Mouse (Mus musculus) intestine, embryonic 15.5 days (tissue): ENCODE measurements around the gene Borcs6. TPM values are rescaled to one million over a fixed set of nuclear protein-coding genes. Genes with fewer than 3 reads are reported as not detected.

Experiments
- ATAC-seq: fragments of 200-750 bp; cut with Nextera tagmentation; 2 replicates; pipeline ENCODE4 v1.8.0; 2017; ENCODE audit warnings: moderate TSS enrichment, moderate library complexity
- H3K27ac ChIP-seq: fragments of 300-500 bp; sonication (generic); 2 replicates; pipeline ENCODE4 v1.5.1; 2015; ENCODE audit warnings: mild to moderate bottlenecking, inconsistent platforms
- H3K27me3 ChIP-seq: fragments of 300-500 bp; sonication (generic); replicated peaks from 2 replicates; pipeline ENCODE4 v1.6.1; 2015; ENCODE audit warnings: inconsistent platforms
- H3K36me3 ChIP-seq: fragments of 300-500 bp; sonication (generic); 2 replicates; pipeline ENCODE4 v1.6.1; 2015; ENCODE audit warnings: inconsistent platforms
- H3K4me1 ChIP-seq: fragments of 300-500 bp; sonication (generic); replicated peaks from 2 replicates; pipeline ENCODE4 v1.6.1; 2015; ENCODE audit warnings: inconsistent platforms
- H3K4me2 ChIP-seq: fragments of 300-500 bp; sonication (generic); replicated peaks from 2 replicates; pipeline ENCODE4 v1.6.1; 2015; ENCODE audit warnings: mild to moderate bottlenecking, inconsistent platforms
- H3K4me3 ChIP-seq: fragments of 300-500 bp; sonication (generic); replicated peaks from 2 replicates; pipeline ENCODE4 v1.5.1; 2015; ENCODE audit warnings: inconsistent platforms
- H3K9ac ChIP-seq: fragments of 300-500 bp; sonication (generic); 2 replicates; pipeline ENCODE4 v1.6.1; 2015; ENCODE audit warnings: inconsistent platforms
- H3K9me3 ChIP-seq: fragments of 300-500 bp; sonication (generic); 2 replicates; pipeline ENCODE4 v1.6.1; 2016; ENCODE audit warnings: inconsistent platforms
- WGBS: fragments of 180-500 bp; shearing (Covaris S2); methylation state at CpG from one replicate; pipeline ENCODE4 v1.1.7; 2015; 5-methylcytosine and 5-hydroxymethylcytosine counted together
- polyA plus RNA-seq: library from polyadenylated mRNA; unstranded; fragments of >200 nt; fragmentation: Nextera tagmentation; extraction: Ambion mirVana; gene quantifications from 2 replicates; pipeline ENCODE4 v1.2.1, GENCODE M21; 2015

The Borcs6 gene
- polyA plus RNA-seq, 1 experiment from 2014 or later, result 8.9 TPM

DNA sequence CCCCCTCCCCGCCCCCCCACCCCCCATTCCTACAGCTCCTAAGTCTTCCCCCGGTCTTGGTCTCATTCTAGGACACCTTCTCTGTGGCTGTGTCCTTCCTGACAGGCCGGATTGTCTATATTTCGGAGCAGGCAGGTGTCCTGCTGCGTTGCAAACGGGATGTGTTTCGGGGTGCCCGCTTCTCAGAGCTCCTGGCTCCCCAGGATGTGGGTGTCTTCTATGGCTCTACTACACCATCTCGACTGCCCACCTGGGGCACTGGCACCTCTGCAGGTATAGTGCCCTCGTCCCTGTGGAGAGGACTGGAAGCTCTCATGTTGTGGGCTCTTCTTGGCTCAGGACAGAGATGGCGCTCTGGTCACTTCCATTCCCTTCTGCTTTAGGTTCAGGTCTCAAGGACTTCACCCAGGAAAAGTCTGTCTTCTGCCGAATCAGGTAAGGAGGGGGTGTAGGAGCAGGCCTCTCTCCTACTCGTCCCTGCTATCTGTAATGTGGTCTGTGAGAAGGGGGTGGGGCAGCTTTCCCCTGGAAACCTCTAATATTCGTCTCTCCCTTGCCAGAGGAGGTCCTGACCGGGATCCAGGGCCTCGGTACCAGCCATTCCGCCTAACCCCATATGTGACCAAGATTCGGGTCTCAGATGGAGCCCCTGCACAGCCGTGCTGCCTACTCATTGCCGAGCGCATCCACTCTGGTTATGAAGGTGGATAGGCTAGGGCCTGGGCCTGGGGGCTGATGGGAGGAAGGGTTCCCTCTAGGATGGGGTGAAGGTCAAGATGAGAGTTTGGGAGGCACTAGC is 42.3 kb downstream of the Borcs6 start:
- H3K4me1 ChIP-seq, result peaks cover 38% of the 10 kb centered on the region
- H3K27me3 ChIP-seq, result no peaks in the 10 kb centered on the region
- H3K9ac ChIP-seq, result no peak overlapping the region
- no peak overlapping the region for H3K4me2 ChIP-seq
- no peak for ATAC-seq
- H3K36me3 ChIP-seq, result peaks cover 60% of the 10 kb centered on the region
- H3K9me3 ChIP-seq, result no peaks in the 10 kb centered on the region
- WGBS, result 92% methylated on average over 20 of the region's 21 CpGs
- H3K27ac ChIP-seq, result no peak overlapping the region
- H3K4me3 ChIP-seq, result no peak overlapping the region

DNA sequence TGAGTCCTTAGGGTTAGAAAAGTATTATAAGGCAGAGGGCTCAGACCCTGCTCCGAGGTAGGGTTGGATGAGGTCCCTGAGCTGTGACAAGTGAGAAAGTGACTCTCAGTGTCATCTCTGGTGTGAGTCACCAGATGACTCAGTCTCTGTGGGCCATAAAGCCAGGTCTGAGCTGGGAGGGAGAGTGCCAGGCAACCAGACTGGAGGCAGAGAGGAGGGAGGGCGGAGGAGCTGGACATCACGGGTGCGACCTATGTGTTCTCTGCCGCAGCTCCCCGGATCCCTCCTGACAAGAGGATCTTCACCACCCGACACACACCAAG is 42.8 kb downstream of the Borcs6 start:
- H3K27me3 ChIP-seq, result no peaks in the 10 kb centered on the region
- peaks cover 33% of the 10 kb centered on the region for H3K4me1 ChIP-seq
- no peaks in the 10 kb centered on the region for H3K9me3 ChIP-seq
- H3K4me3 ChIP-seq, result no peak overlapping the region
- no peak overlapping the region for H3K9ac ChIP-seq
- ATAC-seq, result no peak
- no peak overlapping the region for H3K4me2 ChIP-seq
- no peak overlapping the region for H3K27ac ChIP-seq
- WGBS, result 88% methylated on average over 7 of the region's 7 CpGs
- peaks cover 65% of the 10 kb centered on the region for H3K36me3 ChIP-seq

DNA sequence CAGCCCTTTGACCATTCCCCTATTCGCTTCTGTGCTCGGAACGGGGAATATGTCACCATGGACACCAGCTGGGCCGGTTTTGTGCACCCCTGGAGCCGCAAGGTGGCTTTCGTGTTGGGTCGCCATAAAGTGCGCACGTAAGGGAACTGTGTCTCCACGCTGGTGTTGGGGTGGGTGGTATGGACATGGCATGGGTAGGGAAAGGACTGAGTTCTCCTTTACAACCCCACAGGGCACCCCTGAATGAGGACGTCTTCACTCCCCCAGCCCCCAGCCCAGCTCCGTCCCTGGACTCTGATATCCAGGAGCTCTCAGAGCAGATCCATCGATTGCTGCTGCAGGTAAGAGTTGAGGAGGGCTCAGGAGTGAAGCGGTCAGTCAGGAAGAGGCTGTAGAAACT is 43.6 kb downstream of the Borcs6 start:
- 96% methylated on average over 14 of the region's 14 CpGs for WGBS
- H3K4me3 ChIP-seq, result no peak overlapping the region
- no peak for ATAC-seq
- H3K36me3 ChIP-seq, result peaks cover 69% of the 10 kb centered on the region
- no peak overlapping the region for H3K27ac ChIP-seq
- H3K27me3 ChIP-seq, result no peaks in the 10 kb centered on the region
- H3K9me3 ChIP-seq, result no peaks in the 10 kb centered on the region
- H3K4me1 ChIP-seq, result peaks cover 25% of the 10 kb centered on the region
- H3K9ac ChIP-seq, result no peak overlapping the region
- no peak overlapping the region for H3K4me2 ChIP-seq

DNA sequence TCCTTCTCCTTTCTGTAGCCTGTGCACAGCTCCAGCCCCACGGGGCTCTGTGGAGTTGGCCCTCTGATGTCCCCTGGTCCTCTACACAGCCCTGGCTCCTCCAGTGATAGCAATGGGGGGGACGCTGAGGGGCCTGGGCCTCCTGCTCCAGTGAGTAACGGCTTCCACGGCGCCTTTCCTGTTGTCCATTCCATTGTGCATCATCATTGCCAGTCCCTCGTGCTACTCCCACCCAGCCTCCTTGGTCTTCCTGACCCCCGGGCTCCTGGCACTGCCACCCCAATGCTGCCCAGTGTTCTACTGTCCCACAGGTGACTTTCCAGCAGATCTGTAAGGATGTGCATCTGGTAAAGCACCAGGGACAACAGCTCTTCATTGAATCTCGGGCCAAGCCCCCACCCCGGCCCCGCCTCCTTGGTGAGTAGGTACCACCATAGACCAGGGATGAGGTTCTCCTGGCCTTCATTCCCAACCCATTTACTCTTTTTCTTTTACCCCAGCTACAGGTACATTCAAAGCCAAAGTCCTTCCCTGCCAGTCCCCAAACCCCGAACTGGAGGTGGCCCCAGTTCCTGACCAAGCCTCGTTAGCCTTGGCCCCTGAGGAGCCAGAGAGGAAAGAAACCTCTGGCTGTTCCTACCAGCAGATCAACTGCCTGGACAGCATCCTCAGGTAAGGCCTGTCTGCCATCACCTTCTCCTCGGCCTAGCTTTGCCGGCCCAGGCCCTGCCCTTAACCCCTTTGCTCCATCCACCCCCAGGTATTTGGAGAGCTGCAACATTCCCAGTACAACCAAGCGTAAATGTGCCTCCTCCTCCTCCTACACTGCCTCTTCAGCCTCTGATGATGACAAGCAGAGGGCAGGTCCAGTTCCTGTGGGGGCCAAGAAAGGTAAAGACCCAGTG is 44.3 kb downstream of the Borcs6 start:
- H3K27me3 ChIP-seq, result no peaks in the 10 kb centered on the region
- ATAC-seq, result no peak
- WGBS, result 90% methylated on average over 15 of the region's 15 CpGs
- no peak overlapping the region for H3K9ac ChIP-seq
- H3K4me2 ChIP-seq, result no peak overlapping the region
- no peak overlapping the region for H3K4me3 ChIP-seq
- H3K4me1 ChIP-seq, result peaks cover 20% of the 10 kb centered on the region
- H3K36me3 ChIP-seq, result peaks cover 74% of the 10 kb centered on the region
- no peak overlapping the region for H3K27ac ChIP-seq
- no peaks in the 10 kb centered on the region for H3K9me3 ChIP-seq

DNA sequence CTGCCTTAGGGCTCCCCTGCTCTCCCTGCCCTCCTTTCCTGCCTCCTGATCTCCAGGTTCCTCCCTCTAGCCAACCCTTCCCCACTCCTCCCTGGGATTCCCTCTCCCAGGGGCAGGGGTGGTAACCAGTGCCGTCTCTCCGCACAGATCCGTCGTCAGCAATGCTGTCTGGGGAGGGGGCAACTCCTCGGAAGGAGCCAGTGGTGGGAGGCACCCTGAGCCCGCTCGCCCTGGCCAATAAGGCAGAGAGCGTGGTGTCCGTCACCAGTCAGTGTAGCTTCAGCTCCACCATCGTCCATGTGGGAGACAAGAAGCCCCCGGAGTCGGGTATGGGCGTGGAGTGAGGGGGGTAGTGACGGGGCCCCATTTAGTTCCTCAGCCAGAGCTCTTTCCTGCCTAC is 45.0 kb downstream of the Borcs6 start:
- H3K36me3 ChIP-seq, result peaks cover 79% of the 10 kb centered on the region
- no peak overlapping the region for H3K27ac ChIP-seq
- H3K4me3 ChIP-seq, result no peak overlapping the region
- H3K9ac ChIP-seq, result no peak overlapping the region
- H3K27me3 ChIP-seq, result no peaks in the 10 kb centered on the region
- no peaks in the 10 kb centered on the region for H3K9me3 ChIP-seq
- H3K4me1 ChIP-seq, result peaks cover 17% of the 10 kb centered on the region
- no peak overlapping the region for H3K4me2 ChIP-seq
- 90% methylated on average over 14 of the region's 14 CpGs for WGBS
- ATAC-seq, result no peak

DNA sequence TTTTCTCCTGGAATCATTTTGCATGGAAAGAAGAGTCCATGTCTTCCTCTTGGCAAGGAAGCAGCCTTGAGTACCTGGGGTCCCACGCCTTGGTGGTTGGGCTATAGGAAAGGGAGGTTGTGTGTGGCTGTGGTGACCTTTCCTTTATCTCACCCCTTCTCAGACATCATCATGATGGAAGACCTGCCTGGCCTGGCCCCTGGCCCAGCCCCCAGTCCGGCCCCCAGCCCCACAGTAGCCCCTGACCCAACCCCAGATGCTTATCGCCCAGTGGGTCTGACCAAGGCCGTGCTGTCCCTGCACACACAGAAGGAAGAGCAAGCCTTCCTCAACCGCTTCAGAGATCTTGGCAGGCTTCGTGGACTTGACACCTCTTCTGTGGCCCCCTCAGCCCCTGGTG is 45.7 kb downstream of the Borcs6 start:
- Histone ChIP-seq H3K36me3 (peaks cover 79% of the 10 kb centered on the region), H3K9ac (no peak overlapping the region), H3K4me2 (no peak overlapping the region), H3K4me3 (no peak overlapping the region), H3K27ac (no peak overlapping the region), H3K4me1 (peaks cover 16% of the 10 kb centered on the region), H3K9me3 (no peaks in the 10 kb centered on the region), H3K27me3 (no peaks in the 10 kb centered on the region)
- WGBS, result 93% methylated on average over 6 of the region's 6 CpGs
- no peak for ATAC-seq

DNA sequence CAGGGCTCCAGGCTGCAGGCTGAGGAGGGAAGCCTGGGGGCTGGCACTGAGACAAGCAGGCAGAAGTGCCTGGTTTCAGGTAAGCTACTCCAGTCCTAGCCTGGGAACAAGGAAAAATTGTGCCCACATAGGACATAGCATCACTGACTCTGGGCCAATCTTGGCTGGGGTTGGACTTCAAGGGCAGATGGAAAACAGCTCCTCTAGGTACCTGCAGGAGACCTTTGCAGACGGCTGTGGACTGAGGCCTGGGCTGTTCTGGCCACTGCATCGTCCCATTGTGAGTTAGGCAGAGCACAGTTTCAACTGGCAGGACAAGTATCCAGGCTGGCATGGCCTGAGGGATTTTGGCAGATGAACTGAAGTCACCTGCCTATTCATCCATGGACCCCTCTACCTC is 46.3 kb downstream of the Borcs6 start:
- H3K4me2 ChIP-seq, result no peak overlapping the region
- H3K4me3 ChIP-seq, result no peak overlapping the region
- H3K36me3 ChIP-seq, result peaks cover 75% of the 10 kb centered on the region
- no peak overlapping the region for H3K9ac ChIP-seq
- no peak overlapping the region for H3K27ac ChIP-seq
- ATAC-seq, result no peak
- H3K4me1 ChIP-seq, result 0 out of 2 replicates have a peak, but pooled peaks cover 11% of the 10 kb centered on the region
- no peaks in the 10 kb centered on the region for H3K27me3 ChIP-seq
- H3K9me3 ChIP-seq, result no peaks in the 10 kb centered on the region
- WGBS, result 82% methylated on average over 2 of the region's 2 CpGs

DNA sequence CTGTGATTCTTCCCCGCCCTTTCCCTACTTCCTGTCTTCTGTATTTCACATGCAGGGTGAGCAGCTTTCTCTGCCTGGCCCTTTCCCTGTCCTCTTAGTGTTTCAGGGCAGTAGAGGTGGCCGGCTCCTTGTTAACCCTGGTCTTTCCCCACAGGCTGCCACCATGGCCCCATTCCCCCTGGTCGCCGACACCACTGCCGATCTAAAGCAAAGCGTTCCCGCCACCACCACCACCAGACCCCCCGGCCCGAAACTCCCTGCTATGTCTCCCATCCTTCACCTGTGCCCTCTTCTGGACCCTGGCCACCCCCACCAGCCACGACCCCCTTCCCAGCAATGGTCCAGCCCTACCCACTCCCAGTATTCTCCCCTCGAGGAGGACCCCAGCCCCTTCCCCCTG is 46.8 kb downstream of the Borcs6 start:
- peaks cover 70% of the 10 kb centered on the region for H3K36me3 ChIP-seq
- no peak for ATAC-seq
- no peak overlapping the region for H3K4me3 ChIP-seq
- H3K9me3 ChIP-seq, result no peaks in the 10 kb centered on the region
- no peaks in the 10 kb centered on the region for H3K27me3 ChIP-seq
- WGBS, result 88% methylated on average over 11 of the region's 11 CpGs
- H3K27ac ChIP-seq, result no peak overlapping the region
- H3K4me2 ChIP-seq, result no peak overlapping the region
- 0 out of 2 replicates have a peak, but pooled peaks cover 11% of the 10 kb centered on the region for H3K4me1 ChIP-seq
- no peak overlapping the region for H3K9ac ChIP-seq

DNA sequence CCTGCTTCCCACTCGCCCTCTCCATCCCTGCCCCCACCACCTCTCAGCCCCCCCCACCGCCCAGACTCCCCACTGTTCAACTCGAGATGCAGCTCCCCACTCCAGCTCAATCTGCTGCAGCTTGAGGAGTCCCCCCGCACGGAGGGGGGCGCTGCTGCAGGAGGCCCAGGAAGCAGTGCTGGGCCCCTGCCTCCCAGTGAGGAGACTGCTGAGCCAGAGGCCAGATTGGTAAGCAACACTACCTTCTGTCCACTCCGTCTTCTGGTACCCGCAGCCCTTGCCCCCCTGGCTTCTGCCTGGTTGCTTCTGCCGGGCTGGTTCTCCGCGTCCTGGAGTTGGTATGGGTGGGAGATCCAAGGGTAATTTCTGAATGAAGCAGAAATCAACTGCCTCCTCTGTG is 47.3 kb downstream of the Borcs6 start:
- H3K36me3 ChIP-seq, result peaks cover 67% of the 10 kb centered on the region
- WGBS, result 88% methylated on average over 11 of the region's 11 CpGs

DNA sequence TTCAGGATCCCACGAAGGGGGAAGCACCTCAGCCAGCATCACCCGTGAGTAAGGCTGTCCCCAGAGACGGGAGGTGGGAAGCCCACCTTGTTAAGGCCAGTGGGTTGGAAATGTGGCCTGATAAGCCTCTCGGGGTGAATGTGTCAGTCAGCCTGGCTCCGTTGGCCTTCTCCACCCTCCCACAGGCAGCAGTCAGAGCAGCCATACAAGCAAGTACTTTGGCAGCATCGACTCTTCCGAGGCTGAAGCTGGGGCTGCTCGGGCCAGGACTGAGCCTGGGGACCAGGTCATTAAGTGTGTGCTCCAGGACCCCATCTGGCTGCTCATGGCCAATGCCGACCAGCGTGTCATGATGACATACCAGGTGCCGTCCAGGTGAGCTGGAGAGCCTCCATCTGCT is 48.2 kb downstream of the Borcs6 start:
- Histone ChIP-seq H3K4me3 (no peak overlapping the region), H3K36me3 (peaks cover 58% of the 10 kb centered on the region), H3K27me3 (no peaks in the 10 kb centered on the region), H3K27ac (no peak overlapping the region), H3K9ac (no peak overlapping the region), H3K4me2 (no peak overlapping the region), H3K4me1 (0 out of 2 replicates have a peak, but pooled peaks cover 11% of the 10 kb centered on the region), H3K9me3 (no peaks in the 10 kb centered on the region)
- no peak for ATAC-seq
- WGBS, result 86% methylated on average over 11 of the region's 11 CpGs

More for the DNA sequence above, 47.3 kb downstream of the Borcs6 start:
- Histone ChIP-seq H3K9ac (no peak overlapping the region), H3K4me2 (no peak overlapping the region), H3K27me3 (no peaks in the 10 kb centered on the region), H3K9me3 (no peaks in the 10 kb centered on the region), H3K4me3 (no peak overlapping the region), H3K27ac (no peak overlapping the region), H3K4me1 (0 out of 2 replicates have a peak, but pooled peaks cover 11% of the 10 kb centered on the region)
- no peak for ATAC-seq

DNA sequence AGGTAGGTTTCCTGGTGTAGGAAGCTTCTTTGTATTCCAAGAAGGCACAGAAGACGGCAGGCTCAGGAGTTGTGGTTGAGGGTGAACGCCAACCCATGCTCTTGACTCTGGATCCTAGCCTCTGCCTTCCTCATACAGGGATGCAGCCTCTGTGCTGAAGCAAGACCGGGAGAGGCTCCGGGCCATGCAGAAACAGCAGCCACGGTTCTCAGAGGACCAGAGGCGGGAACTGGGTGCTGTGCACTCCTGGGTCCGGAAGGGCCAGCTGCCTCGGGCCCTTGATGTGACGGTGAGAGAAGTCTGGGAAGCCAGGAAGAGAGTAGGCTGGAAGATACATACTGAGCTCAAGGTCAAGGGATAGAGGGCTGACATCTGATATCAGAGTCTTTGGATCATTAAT is 48.7 kb downstream of the Borcs6 start:
- H3K27ac ChIP-seq, result no peak overlapping the region
- H3K4me3 ChIP-seq, result no peak overlapping the region
- no peaks in the 10 kb centered on the region for H3K9me3 ChIP-seq
- H3K4me2 ChIP-seq, result no peak overlapping the region
- peaks cover 53% of the 10 kb centered on the region for H3K36me3 ChIP-seq
- 0 out of 2 replicates have a peak, but pooled peaks cover 11% of the 10 kb centered on the region for H3K4me1 ChIP-seq
- WGBS, result 92% methylated on average over 9 of the region's 9 CpGs
- H3K9ac ChIP-seq, result no peak overlapping the region
- no peak for ATAC-seq
- no peaks in the 10 kb centered on the region for H3K27me3 ChIP-seq

DNA sequence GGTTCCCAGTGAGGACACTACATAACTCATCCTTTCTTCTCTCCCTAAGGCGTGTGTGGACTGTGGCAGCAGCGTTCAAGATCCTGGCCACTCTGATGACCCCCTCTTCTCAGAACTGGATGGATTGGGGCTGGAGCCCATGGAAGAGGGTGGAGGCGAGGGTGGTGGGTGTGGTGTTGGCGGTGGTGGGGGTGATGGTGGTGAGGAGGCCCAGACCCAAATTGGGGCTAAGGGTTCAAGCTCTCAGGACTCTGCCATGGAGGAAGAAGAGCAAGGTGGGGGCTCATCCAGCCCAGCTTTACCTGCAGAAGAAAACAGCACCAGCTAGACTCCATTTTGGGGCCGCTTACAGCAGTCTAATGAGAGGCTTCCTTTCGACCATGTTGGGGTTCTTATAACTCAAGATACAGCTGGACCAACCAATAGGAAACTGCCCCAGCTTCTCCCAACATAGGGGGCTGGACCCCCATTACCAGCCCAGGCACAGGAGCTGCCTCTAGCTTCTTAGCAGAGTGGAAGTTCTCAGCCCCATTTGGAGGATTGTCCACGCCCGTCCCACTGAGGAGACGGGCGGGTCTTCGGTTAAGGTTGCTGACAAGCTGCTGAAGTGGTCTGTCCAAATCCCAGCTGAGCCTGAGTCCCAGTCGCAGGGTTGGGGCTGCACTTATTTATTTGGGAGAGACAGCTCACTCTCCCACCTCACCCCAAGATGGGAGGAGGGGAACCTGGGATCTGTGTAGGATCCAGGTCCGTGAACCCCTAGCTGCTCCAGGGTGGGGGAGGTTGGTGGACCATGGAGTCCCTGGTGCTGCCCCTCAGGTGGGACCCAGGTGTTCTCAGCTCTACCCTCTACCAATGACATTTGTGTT is 49.7 kb downstream of the Borcs6 start:
- no peaks in the 10 kb centered on the region for H3K27me3 ChIP-seq
- no peak overlapping the region for H3K4me2 ChIP-seq
- 84% methylated on average over 13 of the region's 13 CpGs for WGBS
- peaks cover 43% of the 10 kb centered on the region for H3K36me3 ChIP-seq
- no peak overlapping the region for H3K4me3 ChIP-seq
- 0 out of 2 replicates have a peak, but pooled peaks cover 11% of the 10 kb centered on the region for H3K4me1 ChIP-seq
- H3K27ac ChIP-seq, result no peak overlapping the region
- H3K9me3 ChIP-seq, result no peaks in the 10 kb centered on the region
- H3K9ac ChIP-seq, result no peak overlapping the region
- ATAC-seq, result no peak
